Mouse (Mus musculus) spleen, adult 2 months (tissue): ENCODE data around the gene Adgrf5.

Experiments used
- CTCF ChIP-seq: fragments of 200-500 bp; IDR thresholded peaks from 2 replicates; pipeline ENCODE4 v1.5.1; 2011; ENCODE audit warnings: mild to moderate bottlenecking, inconsistent platforms; ENCODE audit not compliant: insufficient read depth, insufficient read length, insufficient replicate concordance; ENCODE audit errors: extremely low read depth
- POLR2A ChIP-seq: fragments of 200-500 bp; IDR thresholded peaks from 2 replicates; pipeline ENCODE4 v1.6.1; 2011; ENCODE audit warnings: low read depth, low read length, inconsistent platforms

DNA sequence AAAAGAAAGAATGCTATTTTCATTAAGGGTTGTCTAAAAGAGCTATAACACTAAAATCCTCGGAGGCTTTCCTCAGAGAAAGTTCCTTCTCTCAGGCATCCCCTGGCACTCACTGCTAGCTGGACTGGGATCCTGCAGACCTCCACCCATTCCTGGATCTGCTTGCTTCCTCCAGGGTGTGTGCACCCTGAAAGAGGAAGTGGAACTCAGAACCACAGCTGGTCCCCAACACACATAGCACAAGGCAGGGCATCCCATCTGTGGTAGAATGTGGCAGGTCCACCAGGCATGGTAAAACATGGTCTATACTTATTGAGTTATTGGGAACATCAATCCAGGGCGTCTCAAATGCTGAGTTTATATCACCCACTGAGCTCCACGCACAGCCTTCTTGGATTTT lies 22.0 kb upstream of the Adgrf5 start:
- no peak for TF ChIP-seq CTCF
- TF ChIP-seq POLR2A = no peak
